Mouse (Mus musculus): ENCODE results near the gene Spats1. TPM values are rescaled to one million over a fixed set of nuclear protein-coding genes. Genes with fewer than 3 reads are reported as not detected.

Gene Spats1
- 0.39 and 0.55 TPM in 2 replicates for polyA plus RNA-seq (2016; fragmentation: Nextera tagmentation; extraction: Ambion mirVana)

GRCm38 (mm10) chr17:45474669-45475465 is at the start of gene Spats1:
Gene Spats1 (minus strand): TSS chr17:45475415.
- DNase-seq (ENCODE audit: low spot score): peak; percentile 77
- peak within 1 kb of the TSS; percentile 59 for H3K4me3 ChIP-seq
- 6% methylated on average over 30 of the region's 30 CpGs for WGBS
- H3K4me1 ChIP-seq: peaks cover 17% of the 10 kb centered on the region
- H3K36me3 ChIP-seq (replicated peaks): no peaks in the 10 kb centered on the region
- no peaks in the 10 kb centered on the region for H3K9me3 ChIP-seq
- H3K27me3 ChIP-seq (replicated peaks; ENCODE audit: low read depth, poor library complexity, severe bottlenecking): peaks cover 55% of the 10 kb centered on the region
- peak within 1 kb of the TSS; percentile 30; the same call in 1 of the 2 replicates for H3K27ac ChIP-seq (replicated peaks)

GRCm38 (mm10) chr17:45524961-45525360 is 49.7 kb upstream of the Spats1 start:
- peaks cover 37% of the 10 kb centered on the region for H3K4me1 ChIP-seq
- H3K27ac ChIP-seq (replicated peaks): no peak overlapping the region
- no peak for DNase-seq (ENCODE audit: low spot score)
- no peaks in the 10 kb centered on the region for H3K9me3 ChIP-seq
- peaks cover 12% of the 10 kb centered on the region for H3K36me3 ChIP-seq (replicated peaks)
- H3K4me3 ChIP-seq: no peak overlapping the region
- 79% methylated on average over 4 of the region's 4 CpGs for WGBS
- H3K27me3 ChIP-seq (replicated peaks; ENCODE audit: low read depth, poor library complexity, severe bottlenecking): peaks cover 56% of the 10 kb centered on the region

GRCm38 (mm10) chr17:45523263-45523662 is 48.0 kb upstream of the Spats1 start, which contains the start of gene Tcte1:
Gene Tcte1 (plus strand): TSS chr17:45523434.
- Histone ChIP-seq H3K9me3 (no peaks in the 10 kb centered on the region), H3K36me3 (replicated peaks) (peaks cover 29% of the 10 kb centered on the region), H3K27ac (replicated peaks) (peak within 1 kb of the TSS; percentile 79), H3K27me3 (replicated peaks; ENCODE audit: low read depth, poor library complexity, severe bottlenecking) (peaks cover 49% of the 10 kb centered on the region), H3K4me1 (peaks cover 38% of the 10 kb centered on the region), H3K4me3 (peak within 1 kb of the TSS; percentile 62)
- DNase-seq (ENCODE audit: low spot score): peak; percentile 85
- under 1% methylated on average over 21 of the region's 21 CpGs for WGBS

- peaks cover 26% of the 10 kb centered on the region for H3K27me3 ChIP-seq (replicated peaks; ENCODE audit: low read depth, poor library complexity, severe bottlenecking)
- 83% methylated on average over 11 of the region's 11 CpGs for WGBS
- peaks cover 61% of the 10 kb centered on the region for H3K36me3 ChIP-seq (replicated peaks)
- DNase-seq (ENCODE audit: low spot score): no peak
- peak overlapping the region; percentile 19; the same call in 1 of the 2 replicates for H3K27ac ChIP-seq (replicated peaks)
- peak overlapping the region; percentile 3; the same call in 1 of the 2 replicates for H3K4me3 ChIP-seq
- H3K9me3 ChIP-seq: no peaks in the 10 kb centered on the region
- H3K4me1 ChIP-seq: peaks cover 30% of the 10 kb centered on the region
Observed at GRCm38 (mm10) chr17:45520136-45520535, 44.9 kb upstream of the Spats1 start.

GRCm38 (mm10) chr17:45518766-45519475 is 43.7 kb upstream of the Spats1 start:
- Histone ChIP-seq H3K27ac (replicated peaks) (no peak overlapping the region), H3K4me3 (no peak overlapping the region), H3K4me1 (peaks cover 28% of the 10 kb centered on the region), H3K9me3 (no peaks in the 10 kb centered on the region), H3K36me3 (replicated peaks) (peaks cover 70% of the 10 kb centered on the region), H3K27me3 (replicated peaks; ENCODE audit: low read depth, poor library complexity, severe bottlenecking) (peaks cover 14% of the 10 kb centered on the region)
- 92% methylated on average over 12 of the region's 12 CpGs for WGBS
- no peak for DNase-seq (ENCODE audit: low spot score)

- no peaks in the 10 kb centered on the region for H3K9me3 ChIP-seq
- H3K4me1 ChIP-seq: peaks cover 16% of the 10 kb centered on the region
- no peak overlapping the region for H3K4me3 ChIP-seq
- peaks cover 74% of the 10 kb centered on the region for H3K36me3 ChIP-seq (replicated peaks)
- DNase-seq (ENCODE audit: low spot score): no peak
- 92% methylated on average over 28 of the region's 28 CpGs for WGBS
- no peak overlapping the region for H3K27ac ChIP-seq (replicated peaks)
- H3K27me3 ChIP-seq (replicated peaks; ENCODE audit: low read depth, poor library complexity, severe bottlenecking): peaks cover 6% of the 10 kb centered on the region; the same call in 1 of the 2 replicates
Observed at GRCm38 (mm10) chr17:45517549-45518215, 42.5 kb upstream of the Spats1 start.

GRCm38 (mm10) chr17:45517135-45517534 is 41.9 kb upstream of the Spats1 start:
- Histone ChIP-seq H3K27me3 (replicated peaks; ENCODE audit: low read depth, poor library complexity, severe bottlenecking) (peaks cover under 1% of the 10 kb centered on the region; the same call in 1 of the 2 replicates), H3K9me3 (no peaks in the 10 kb centered on the region), H3K4me3 (no peak overlapping the region), H3K4me1 (peaks cover 11% of the 10 kb centered on the region), H3K36me3 (replicated peaks) (peaks cover 74% of the 10 kb centered on the region), H3K27ac (replicated peaks) (no peak overlapping the region)
- WGBS: 92% methylated on average over 21 of the region's 21 CpGs
- DNase-seq (ENCODE audit: low spot score): no peak

GRCm38 (mm10) chr17:45516488-45516887 is 41.3 kb upstream of the Spats1 start:
- Histone ChIP-seq H3K27ac (replicated peaks) (no peak overlapping the region), H3K36me3 (replicated peaks) (peaks cover 77% of the 10 kb centered on the region), H3K4me3 (no peak overlapping the region), H3K4me1 (peaks cover 9% of the 10 kb centered on the region; the same call in 1 of the 2 replicates), H3K27me3 (replicated peaks; ENCODE audit: low read depth, poor library complexity, severe bottlenecking) (no peaks in the 10 kb centered on the region), H3K9me3 (no peaks in the 10 kb centered on the region)
- 59% methylated on average over 8 of the region's 8 CpGs for WGBS
- DNase-seq (ENCODE audit: low spot score): peak; percentile 77

- 85% methylated on average over 10 of the region's 10 CpGs for WGBS
- no peak for DNase-seq (ENCODE audit: low spot score)
- Histone ChIP-seq H3K36me3 (replicated peaks) (peaks cover 80% of the 10 kb centered on the region), H3K27me3 (replicated peaks; ENCODE audit: low read depth, poor library complexity, severe bottlenecking) (no peaks in the 10 kb centered on the region), H3K9me3 (no peaks in the 10 kb centered on the region), H3K27ac (replicated peaks) (no peak overlapping the region), H3K4me3 (no peak overlapping the region), H3K4me1 (peaks cover 9% of the 10 kb centered on the region; the same call in 1 of the 2 replicates)
Observed at GRCm38 (mm10) chr17:45515806-45516205, 40.6 kb upstream of the Spats1 start.

GRCm38 (mm10) chr17:45515204-45515726 is 40.0 kb upstream of the Spats1 start:
- 53% methylated on average over 15 of the region's 15 CpGs for WGBS
- Histone ChIP-seq H3K27ac (replicated peaks) (no peak overlapping the region), H3K4me1 (peaks cover 6% of the 10 kb centered on the region; the same call in 1 of the 2 replicates), H3K9me3 (no peaks in the 10 kb centered on the region), H3K36me3 (replicated peaks) (peaks cover 80% of the 10 kb centered on the region), H3K27me3 (replicated peaks; ENCODE audit: low read depth, poor library complexity, severe bottlenecking) (no peaks in the 10 kb centered on the region), H3K4me3 (no peak overlapping the region)
- no peak for DNase-seq (ENCODE audit: low spot score)

GRCm38 (mm10) chr17:45511757-45512156 is 36.5 kb upstream of the Spats1 start:
- Histone ChIP-seq H3K9me3 (no peaks in the 10 kb centered on the region), H3K36me3 (replicated peaks) (peaks cover 66% of the 10 kb centered on the region), H3K4me3 (no peak overlapping the region), H3K27me3 (replicated peaks; ENCODE audit: low read depth, poor library complexity, severe bottlenecking) (no peaks in the 10 kb centered on the region), H3K27ac (replicated peaks) (no peak overlapping the region), H3K4me1 (peaks cover 8% of the 10 kb centered on the region)
- 91% methylated on average over 4 of the region's 4 CpGs for WGBS
- no peak for DNase-seq (ENCODE audit: low spot score)

GRCm38 (mm10) chr17:45510871-45511270 is 35.7 kb upstream of the Spats1 start:
- peaks cover 14% of the 10 kb centered on the region for H3K4me1 ChIP-seq
- DNase-seq (ENCODE audit: low spot score): no peak
- peaks cover 57% of the 10 kb centered on the region for H3K36me3 ChIP-seq (replicated peaks)
- no peaks in the 10 kb centered on the region for H3K27me3 ChIP-seq (replicated peaks; ENCODE audit: low read depth, poor library complexity, severe bottlenecking)
- no peak overlapping the region for H3K27ac ChIP-seq (replicated peaks)
- WGBS: 95% methylated on average over 4 of the region's 4 CpGs
- H3K9me3 ChIP-seq: no peaks in the 10 kb centered on the region
- no peak overlapping the region for H3K4me3 ChIP-seq

Measured in embryonic facial prominence, embryonic 10.5 days (tissue).